33 mouse cellular contexts compared by ENCODE assay signal in the genomic region with DNA sequence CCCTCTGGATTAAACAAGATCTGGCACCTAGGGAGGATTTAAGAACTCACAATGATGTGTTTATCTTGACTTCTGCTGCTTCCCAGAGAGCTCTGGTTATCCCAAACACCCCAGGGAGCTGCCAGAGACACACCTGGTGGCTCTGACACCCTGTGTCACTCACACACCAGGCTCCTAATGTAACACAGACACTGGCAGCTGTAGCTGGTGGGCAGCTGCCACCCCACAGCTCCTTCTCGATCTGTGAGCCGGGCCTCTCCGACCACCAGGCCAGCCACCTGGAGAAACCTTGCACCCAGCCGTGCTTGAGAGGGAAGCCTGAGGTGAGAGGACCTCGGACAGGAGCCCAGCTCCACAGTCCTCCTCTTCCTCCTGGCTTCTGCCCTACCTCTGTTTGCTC.
DNase-seq lines count a peak whose midpoint lies in the region; ATAC-seq and TF ChIP-seq lines count a peak whose summit lies in the region.
"Had no signal": no experiment of that assay in that cellular context is flagged by ENCODE, and none has a peak within 500 bp of the region (broad histone marks: within the 10 kb centered on the region; RNA-seq: fewer than 3 reads in every experiment).

No protein-coding gene starts in this region.

- H3K79me2 ChIP-seq in myocyte (ENCODE audit: control insufficient read depth, insufficient read depth): no peaks in the 10 kb centered on the region

- H3K9me3 ChIP-seq in heart, embryonic 12.5 days (replicated peaks): no peaks in the 10 kb centered on the region
- H3K9me3 ChIP-seq in liver, embryonic 13.5 days (replicated peaks): no peaks in the 10 kb centered on the region
- no peaks in the 10 kb centered on the region for H3K9me3 ChIP-seq in liver, embryonic 11.5 days (ENCODE audit: control insufficient read depth, low read length)
- H3K9me3 ChIP-seq in liver, embryonic 14.5 days (ENCODE audit: control insufficient read depth, low read length): no peaks in the 10 kb centered on the region
- H3K9me3 ChIP-seq: embryonic facial prominence, embryonic 15.5 days; forebrain, embryonic 13.5 days; heart, embryonic 15.5 days; limb, embryonic 15.5 days; lung, embryonic 15.5 days; neural tube, embryonic 15.5 days had no signal

- DNase-seq in heart, postnatal 14 days: no peak
- no peak for DNase-seq in liver, embryonic 13.5 days
- DNase-seq in liver, embryonic 11.5 days (ENCODE audit: low spot score): no peak
- no peak for DNase-seq in liver, embryonic 14.5 days (ENCODE audit: low read depth in 3 of 3, low spot score in 3 of 3)
- no peak for DNase-seq in cerebellum, adult 9-10 months
- DNase-seq: adrenal gland, adult 2 months; adrenal gland, postnatal 36 days; cerebellum, adult 18-20 months; cerebellum, postnatal 14 days; gastrocnemius, postnatal 14 days; heart, postnatal 4 days; kidney, adult 8-10 months; kidney, postnatal 10 days; layer of hippocampus, postnatal 36 days; left cerebral cortex, postnatal 4 days; midbrain, embryonic 14.5 days; retina, postnatal 1 day; right cerebral cortex, postnatal 25 days; thymus, adult 2 months; thymus, postnatal 36 days had no signal

- TF ChIP-seq POLR2A in myocyte (IDR thresholded peaks at IDR 0.05; ENCODE audit: insufficient read length, low read depth): no peak

- ATAC-seq in heart, embryonic 12.5 days (ENCODE audit: insufficient number of reproducible peaks, low FRiP score): no peak
- ATAC-seq in liver, embryonic 13.5 days (ENCODE audit: low read depth): no peak
- ATAC-seq in liver, embryonic 11.5 days (replicated peaks; ENCODE audit: low FRiP score): no peak
- no peak for ATAC-seq in liver, embryonic 14.5 days (ENCODE audit: insufficient read depth)
- ATAC-seq: activated CD4-positive, CD25-positive, alpha-beta regulatory T cell, adult 4 months; CD4-positive, CD25-positive, alpha-beta regulatory T cell, adult 4 months; forebrain, embryonic 13.5 days; hindbrain, embryonic 16.5 days; intestine, embryonic 16.5 days had no signal

- no peak for TF ChIP-seq EP300 in liver, embryonic 14.5 days (IDR thresholded peaks at IDR 0.05; ENCODE audit: low read depth)

- no peaks in the 10 kb centered on the region for H3K36me3 ChIP-seq in heart, embryonic 12.5 days
- H3K36me3 ChIP-seq in liver, embryonic 13.5 days: no peaks in the 10 kb centered on the region
- H3K36me3 ChIP-seq in liver, embryonic 11.5 days (ENCODE audit: control insufficient read depth, insufficient read depth, low read length): no peaks in the 10 kb centered on the region
- no peaks in the 10 kb centered on the region for H3K36me3 ChIP-seq in liver, embryonic 14.5 days (replicated peaks; ENCODE audit: control insufficient read depth, insufficient read depth, low read depth)
- H3K36me3 ChIP-seq in myocyte (ENCODE audit: control insufficient read depth, insufficient read depth): no peaks in the 10 kb centered on the region
- H3K36me3 ChIP-seq: embryonic facial prominence, embryonic 15.5 days; heart, embryonic 15.5 days; limb, embryonic 15.5 days; lung, embryonic 15.5 days; neural tube, embryonic 15.5 days had no signal

- no peak for TF ChIP-seq CTCF in liver, embryonic 14.5 days (IDR thresholded peaks at IDR 0.05; ENCODE audit: low read depth)

- peaks cover 34% of the 10 kb centered on the region for H3K4me1 ChIP-seq in heart, embryonic 12.5 days (replicated peaks)
- H3K4me1 ChIP-seq in liver, embryonic 13.5 days (replicated peaks): peaks cover 100% of the 10 kb centered on the region
- peaks cover 25% of the 10 kb centered on the region for H3K4me1 ChIP-seq in liver, embryonic 11.5 days (replicated peaks; ENCODE audit: control insufficient read depth, insufficient read depth, low read length)
- H3K4me1 ChIP-seq in liver, embryonic 14.5 days (replicated peaks; ENCODE audit: control insufficient read depth in 2 of 2, insufficient read depth in 2 of 2, low read length in 1 of 2): peaks cover 86 to 96% of the 10 kb centered on the region in 2 experiments

- 0 out of 2 replicates have a peak overlapping the region, but pooled peaks have one; percentile 4 for H3K9ac ChIP-seq in heart, embryonic 12.5 days
- H3K9ac ChIP-seq in liver, embryonic 13.5 days: peak overlapping the region; percentile 72
- H3K9ac ChIP-seq in liver, embryonic 11.5 days (ENCODE audit: low read depth, low read length): no peak overlapping the region
- H3K9ac ChIP-seq in liver, embryonic 14.5 days (replicated peaks): peak overlapping the region; percentile 4; the same call in 1 of the 2 replicates
- H3K9ac ChIP-seq: embryonic facial prominence, embryonic 15.5 days; forebrain, embryonic 13.5 days; heart, embryonic 15.5 days; limb, embryonic 15.5 days; lung, embryonic 15.5 days; neural tube, embryonic 15.5 days had no signal

- no peak overlapping the region for H3K4me3 ChIP-seq in heart, embryonic 12.5 days
- H3K4me3 ChIP-seq in liver, embryonic 13.5 days (replicated peaks): no peak overlapping the region
- no peak overlapping the region for H3K4me3 ChIP-seq in liver, embryonic 11.5 days (ENCODE audit: low read depth, low read length)
- H3K4me3 ChIP-seq in liver, embryonic 14.5 days (ENCODE audit: insufficient read depth in 1 of 2, low read depth in 2 of 2, low read length in 2 of 2): no peak overlapping the region
- no peak overlapping the region for H3K4me3 ChIP-seq in myocyte
- H3K4me3 ChIP-seq: embryonic facial prominence, embryonic 15.5 days; forebrain, embryonic 13.5 days; heart, embryonic 15.5 days; limb, embryonic 15.5 days; lung, embryonic 15.5 days; megakaryocyte, embryonic 14.5 days; neural tube, embryonic 15.5 days had no signal

- H3K4me2 ChIP-seq in heart, embryonic 12.5 days: no peak overlapping the region
- no peak overlapping the region for H3K4me2 ChIP-seq in liver, embryonic 13.5 days
- no peak overlapping the region for H3K4me2 ChIP-seq in liver, embryonic 11.5 days
- H3K4me2 ChIP-seq in liver, embryonic 14.5 days (ENCODE audit: low read depth): no peak overlapping the region
- H3K4me2 ChIP-seq in myocyte (ENCODE audit: low read depth): no peak overlapping the region
- H3K4me2 ChIP-seq: embryonic facial prominence, embryonic 15.5 days; forebrain, embryonic 13.5 days; heart, embryonic 15.5 days; limb, embryonic 15.5 days; lung, embryonic 15.5 days; neural tube, embryonic 15.5 days had no signal

- intact Hi-C loops in heart, postnatal 14 days (cut with DNase I): no loop called here

- no peak overlapping the region for H3K27ac ChIP-seq in heart, embryonic 12.5 days (ENCODE audit: poor library complexity, severe bottlenecking)
- peak overlapping the region; percentile 98 for H3K27ac ChIP-seq in liver, embryonic 13.5 days
- H3K27ac ChIP-seq in liver, embryonic 11.5 days (ENCODE audit: low read depth, low read length): no peak overlapping the region
- H3K27ac ChIP-seq in liver, embryonic 14.5 days: peak overlapping the region; percentile 6
- H3K27ac ChIP-seq: embryonic facial prominence, embryonic 15.5 days; forebrain, embryonic 13.5 days; heart, embryonic 15.5 days; limb, embryonic 15.5 days; lung, embryonic 15.5 days; neural tube, embryonic 15.5 days had no signal

- no peaks in the 10 kb centered on the region for H3K27me3 ChIP-seq in heart, embryonic 12.5 days (replicated peaks)
- peaks cover 25% of the 10 kb centered on the region for H3K27me3 ChIP-seq in liver, embryonic 13.5 days
- peaks cover 2% of the 10 kb centered on the region for H3K27me3 ChIP-seq in liver, embryonic 11.5 days (replicated peaks; ENCODE audit: control insufficient read depth, insufficient read depth, low read length)
- H3K27me3 ChIP-seq in liver, embryonic 14.5 days (ENCODE audit: control insufficient read depth, insufficient read depth, low read length): peaks cover 3% of the 10 kb centered on the region; the same call in 1 of the 2 replicates
- no peaks in the 10 kb centered on the region for H3K27me3 ChIP-seq in myocyte (ENCODE audit: control insufficient read depth, insufficient read depth, insufficient read length)
- H3K27me3 ChIP-seq: embryonic facial prominence, embryonic 15.5 days; forebrain, embryonic 13.5 days; heart, embryonic 15.5 days; limb, embryonic 15.5 days; lung, embryonic 15.5 days had no signal

- H3ac ChIP-seq in myocyte (ENCODE audit: control insufficient read depth, insufficient read length): no peak overlapping the region

- 35% methylated on average over 5 of the region's 5 CpGs for WGBS in heart, embryonic 12.5 days
- 71% methylated on average over 5 of the region's 5 CpGs for WGBS in liver, embryonic 13.5 days (ENCODE audit: insufficient replicate concordance)
- 63% methylated on average over 5 of the region's 5 CpGs for WGBS in liver, embryonic 11.5 days
- WGBS in liver, embryonic 14.5 days (ENCODE audit: insufficient replicate concordance): 79% methylated on average over 5 of the region's 5 CpGs

TF ChIP-seq in myocyte, 11 proteins besides CTCF, POLR2A, EP300 and RAD21:
- TF ChIP-seq REST (IDR thresholded peaks at IDR 0.05; ENCODE audit: insufficient read depth, insufficient read length) (no peak), MYOG (IDR thresholded peaks at IDR 0.05; ENCODE audit: control insufficient read depth in 1 of 3, insufficient read depth in 1 of 3, insufficient read length in 2 of 3, low read depth in 2 of 3) (peak in 2 of 3 experiments; percentile 11 to 55), MYOD1 (IDR thresholded peaks at IDR 0.05; ENCODE audit: control insufficient read depth in 1 of 3, insufficient read length in 2 of 3, low read depth in 2 of 3) (peak in 2 of 3 experiments; percentile 33 to 51), USF1 (IDR thresholded peaks at IDR 0.05; ENCODE audit: low read depth) (no peak)

Comparison
In these comparisons a context has a peak if more than half of its experiments do, and no peak if none do; other contexts are left out.
1. H3K27ac ChIP-seq: peak in liver, embryonic 13.5 days (single experiment) and liver, embryonic 14.5 days (single experiment); none in heart, embryonic 12.5 days (single experiment) and liver, embryonic 11.5 days (single experiment).